Mouse (Mus musculus): ENCODE data around the gene Dnase1l2. TPM values are rescaled to one million over a fixed set of nuclear protein-coding genes. Genes with fewer than 3 reads are reported as not detected.
A peak's percentile ranks its signal among the peaks of the same experiment; 100 is the strongest.
"Not testable (repeated sequence)": the region's sequence is repeated elsewhere in the genome, so short reads cannot be mapped to it uniquely, and the experiment has no call there.

Dnase1l2 gene
- polyA plus RNA-seq, 1 experiment = 18.2 TPM

GRCm38 (mm10) chr17:24425905-24426304, 17.0 kb downstream of the Dnase1l2 start:
- Histone ChIP-seq H3K27ac (ENCODE audit: control insufficient read depth, insufficient read depth, low read length) (no peak overlapping the region), H3K4me3 (ENCODE audit: control insufficient read depth, insufficient read depth, low read length) (no peak overlapping the region), H3K4me1 (replicated peaks; ENCODE audit: control insufficient read depth, insufficient read depth, low read length) (peaks cover 7% of the 10 kb centered on the region; the same call in 1 of the 2 replicates), H3K27me3 (ENCODE audit: control insufficient read depth, insufficient read depth, low read length) (no peaks in the 10 kb centered on the region), H3K36me3 (ENCODE audit: control insufficient read depth, insufficient read depth, low read length) (peaks cover 40% of the 10 kb centered on the region)
- TF ChIP-seq CTCF (IDR thresholded peaks at IDR 0.05; ENCODE audit: borderline replicate concordance, control insufficient read depth, extremely low read depth, insufficient read depth, low read length, poor library complexity) = no peak
- no peak for TF ChIP-seq POLR2A (IDR thresholded peaks at IDR 0.05; ENCODE audit: control insufficient read depth, extremely low read depth, insufficient read depth, low read length, poor library complexity)
- no peak for DNase-seq
- 93% methylated on average over 7 of the region's 7 CpGs for WGBS

- peaks cover 46% of the 10 kb centered on the region for H3K36me3 ChIP-seq (ENCODE audit: control insufficient read depth, insufficient read depth, low read length)
- not testable (repeated sequence) for DNase-seq; H3K27ac ChIP-seq (ENCODE audit: control insufficient read depth, insufficient read depth, low read length); H3K4me3 ChIP-seq (ENCODE audit: control insufficient read depth, insufficient read depth, low read length); H3K27me3 ChIP-seq (ENCODE audit: control insufficient read depth, insufficient read depth, low read length); H3K4me1 ChIP-seq (replicated peaks; ENCODE audit: control insufficient read depth, insufficient read depth, low read length)
- WGBS = 97% methylated on average over 6 of the region's 8 CpGs
Observed at GRCm38 (mm10) chr17:24425326-24425725, 17.6 kb downstream of the Dnase1l2 start.

GRCm38 (mm10) chr17:24424489-24424888, 18.4 kb downstream of the Dnase1l2 start:
- no peak for DNase-seq
- TF ChIP-seq CTCF (IDR thresholded peaks at IDR 0.05; ENCODE audit: borderline replicate concordance, control insufficient read depth, extremely low read depth, insufficient read depth, low read length, poor library complexity) (no peak), POLR2A (IDR thresholded peaks at IDR 0.05; ENCODE audit: control insufficient read depth, extremely low read depth, insufficient read depth, low read length, poor library complexity) (no peak)
- Histone ChIP-seq H3K4me3 (ENCODE audit: control insufficient read depth, insufficient read depth, low read length) (no peak overlapping the region), H3K27ac (ENCODE audit: control insufficient read depth, insufficient read depth, low read length) (no peak overlapping the region), H3K4me1 (replicated peaks; ENCODE audit: control insufficient read depth, insufficient read depth, low read length) (peaks cover 7% of the 10 kb centered on the region; the same call in 1 of the 2 replicates), H3K27me3 (ENCODE audit: control insufficient read depth, insufficient read depth, low read length) (no peaks in the 10 kb centered on the region), H3K36me3 (ENCODE audit: control insufficient read depth, insufficient read depth, low read length) (peaks cover 54% of the 10 kb centered on the region)
- WGBS = 94% methylated on average over 5 of the region's 5 CpGs

GRCm38 (mm10) chr17:24423114-24423513, 19.8 kb downstream of the Dnase1l2 start:
- Histone ChIP-seq H3K4me1 (replicated peaks; ENCODE audit: control insufficient read depth, insufficient read depth, low read length) (peaks cover 7% of the 10 kb centered on the region; the same call in 1 of the 2 replicates), H3K27ac (ENCODE audit: control insufficient read depth, insufficient read depth, low read length) (no peak overlapping the region), H3K4me3 (ENCODE audit: control insufficient read depth, insufficient read depth, low read length) (no peak overlapping the region), H3K27me3 (ENCODE audit: control insufficient read depth, insufficient read depth, low read length) (no peaks in the 10 kb centered on the region), H3K36me3 (ENCODE audit: control insufficient read depth, insufficient read depth, low read length) (peaks cover 67% of the 10 kb centered on the region)
- DNase-seq = no peak
- WGBS = 97% methylated on average over 4 of the region's 4 CpGs
- no peak for TF ChIP-seq POLR2A (IDR thresholded peaks at IDR 0.05; ENCODE audit: control insufficient read depth, extremely low read depth, insufficient read depth, low read length, poor library complexity)

- Histone ChIP-seq H3K36me3 (ENCODE audit: control insufficient read depth, insufficient read depth, low read length) (peaks cover 29% of the 10 kb centered on the region), H3K4me3 (ENCODE audit: control insufficient read depth, insufficient read depth, low read length) (no peak overlapping the region), H3K4me1 (replicated peaks; ENCODE audit: control insufficient read depth, insufficient read depth, low read length) (peaks cover 9% of the 10 kb centered on the region), H3K27me3 (ENCODE audit: control insufficient read depth, insufficient read depth, low read length) (no peaks in the 10 kb centered on the region), H3K27ac (ENCODE audit: control insufficient read depth, insufficient read depth, low read length) (no peak overlapping the region)
- TF ChIP-seq POLR2A (IDR thresholded peaks at IDR 0.05; ENCODE audit: control insufficient read depth, extremely low read depth, insufficient read depth, low read length, poor library complexity) = no peak
- no peak for TF ChIP-seq CTCF (IDR thresholded peaks at IDR 0.05; ENCODE audit: borderline replicate concordance, control insufficient read depth, extremely low read depth, insufficient read depth, low read length, poor library complexity)
- DNase-seq = no peak
- 82% methylated on average over 3 of the region's 3 CpGs for WGBS
Observed at GRCm38 (mm10) chr17:24416051-24416652, 26.8 kb downstream of the Dnase1l2 start.

- peak overlapping the region; percentile 69 for H3K4me3 ChIP-seq (ENCODE audit: control insufficient read depth, insufficient read depth, low read length)
- H3K27ac ChIP-seq (ENCODE audit: control insufficient read depth, insufficient read depth, low read length) = peak overlapping the region; percentile 5; the same call in 1 of the 2 replicates
- H3K36me3 ChIP-seq (ENCODE audit: control insufficient read depth, insufficient read depth, low read length) = peaks cover 21% of the 10 kb centered on the region
- H3K4me1 ChIP-seq (replicated peaks; ENCODE audit: control insufficient read depth, insufficient read depth, low read length) = peaks cover 9% of the 10 kb centered on the region
- H3K27me3 ChIP-seq (ENCODE audit: control insufficient read depth, insufficient read depth, low read length) = no peaks in the 10 kb centered on the region
- no peak for DNase-seq
- under 1% methylated on average over 21 of the region's 21 CpGs for WGBS
- TF ChIP-seq CTCF (IDR thresholded peaks at IDR 0.05; ENCODE audit: borderline replicate concordance, control insufficient read depth, extremely low read depth, insufficient read depth, low read length, poor library complexity) (no peak), POLR2A (IDR thresholded peaks at IDR 0.05; ENCODE audit: control insufficient read depth, extremely low read depth, insufficient read depth, low read length, poor library complexity) (no peak)
Observed at GRCm38 (mm10) chr17:24415011-24415410, 27.9 kb downstream of the Dnase1l2 start.
